Mouse (Mus musculus) CD4-positive helper T cell, adult 2 months (primary cell): ENCODE measurements around the gene Tm7sf2.

Source experiments
- DNase-seq: peaks from one replicate; pipeline ENCODE4 v3.0.0-alpha.2; 2012; ENCODE audit warnings: low read depth, missing footprints, low spot score

The Tm7sf2 gene

GRCm38 (mm10) chr19:6067724-6068415, at the start of gene Tm7sf2:
Gene Tm7sf2 (minus strand): TSS chr19:6068373.
- peak; percentile 93 for DNase-seq

GRCm38 (mm10) chr19:6117346-6117985, 49.3 kb upstream of the Tm7sf2 start:
- no peak for DNase-seq

GRCm38 (mm10) chr19:6116113-6116850, 48.1 kb upstream of the Tm7sf2 start:
- DNase-seq, result no peak

- no peak for DNase-seq
Observed at GRCm38 (mm10) chr19:6113116-6113515, 44.9 kb upstream of the Tm7sf2 start.

- DNase-seq, result no peak
Observed at GRCm38 (mm10) chr19:6105586-6105985, 37.4 kb upstream of the Tm7sf2 start, which contains the start of gene Naaladl1. Gene Naaladl1 (plus strand): TSS chr19:6105782.

GRCm38 (mm10) chr19:6104476-6104875, 36.3 kb upstream of the Tm7sf2 start:
- no peak for DNase-seq

- no peak for DNase-seq
Observed at GRCm38 (mm10) chr19:6102169-6102853, 34.1 kb upstream of the Tm7sf2 start.

GRCm38 (mm10) chr19:6101186-6101585, 33.0 kb upstream of the Tm7sf2 start:
- DNase-seq, result no peak

GRCm38 (mm10) chr19:6097847-6098246, 29.7 kb upstream of the Tm7sf2 start:
- DNase-seq, result no peak

- no peak for DNase-seq
Observed at GRCm38 (mm10) chr19:6094119-6094518, 25.9 kb upstream of the Tm7sf2 start, which contains the start of gene AC131692.1. Gene AC131692.1 (plus strand): TSS chr19:6094419.

GRCm38 (mm10) chr19:6088841-6089240, 20.7 kb upstream of the Tm7sf2 start:
- no peak for DNase-seq

- DNase-seq, result peak; percentile 86
Observed at GRCm38 (mm10) chr19:6085417-6085879, 17.3 kb upstream of the Tm7sf2 start.

- peak; percentile 99 for DNase-seq
Observed at GRCm38 (mm10) chr19:6084478-6085248, 16.5 kb upstream of the Tm7sf2 start, which contains the start of the genes Zfpl1 and Cdca5. Gene Zfpl1 (minus strand): TSS chr19:6084956. Gene Cdca5 (plus strand): TSS chr19:6084983.

GRCm38 (mm10) chr19:6082156-6082555, 14.0 kb upstream of the Tm7sf2 start, which contains the start of gene Gm28374:
Gene Gm28374 (minus strand): TSS chr19:6082256.
- DNase-seq, result no peak

- DNase-seq, result no peak
Observed at GRCm38 (mm10) chr19:6079983-6080480, 11.9 kb upstream of the Tm7sf2 start, which contains the start of gene Tmem262. Gene Tmem262 (plus strand): TSS chr19:6080033.

- DNase-seq, result peak; percentile 93
Observed at GRCm38 (mm10) chr19:6076564-6077393, 8.6 kb upstream of the Tm7sf2 start, which contains the start of gene Vps51. Gene Vps51 (minus strand): TSS chr19:6077231.

- no peak for DNase-seq
Observed at GRCm38 (mm10) chr19:6073889-6074288, 5.7 kb upstream of the Tm7sf2 start.

GRCm38 (mm10) chr19:6071261-6071660, 3.1 kb upstream of the Tm7sf2 start:
- DNase-seq, result peak; percentile 40

- DNase-seq, result peak; percentile 56
Observed at GRCm38 (mm10) chr19:6070571-6071250, 2.5 kb upstream of the Tm7sf2 start.
